ENCODE assay signal across 21 mouse cellular contexts in the genomic region with DNA sequence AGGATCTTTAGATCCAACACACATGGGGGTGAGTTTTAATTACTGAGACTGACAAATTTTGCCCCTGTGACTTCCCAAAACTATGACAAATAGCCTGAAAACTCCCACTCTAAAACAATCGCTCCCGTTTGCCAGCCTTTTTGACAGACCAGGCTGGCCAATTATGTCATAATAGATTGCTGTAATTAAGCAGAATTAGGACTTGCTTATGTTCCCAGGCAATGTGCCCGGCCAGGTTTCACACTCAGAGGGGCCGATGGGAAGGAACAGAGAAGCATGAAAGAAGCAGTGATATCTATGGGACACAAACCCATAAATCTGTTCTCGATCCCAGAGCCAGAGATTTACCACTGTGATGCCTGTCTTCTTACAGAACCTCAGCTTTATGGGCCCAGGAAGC.
A peak's percentile ranks its signal among the peaks of the same experiment; 100 is the strongest.
DNase-seq lines count a peak whose midpoint lies in the region; ATAC-seq lines count a peak whose summit lies in the region.
"Had no signal": no experiment of that assay in that cellular context is flagged by ENCODE, and none has a peak within 500 bp of the region (broad histone marks: within the 10 kb centered on the region; RNA-seq: fewer than 3 reads in every experiment).

No protein-coding gene starts in this region.

- H3K4me2 ChIP-seq in forebrain, embryonic 16.5 days (ENCODE audit: low read length) = no peak overlapping the region
- no peak overlapping the region for H3K4me2 ChIP-seq in forebrain, embryonic 12.5 days
- H3K4me2 ChIP-seq in kidney, embryonic 15.5 days = peak overlapping the region; percentile 19; the same call in 1 of the 2 replicates
- H3K4me2 ChIP-seq: limb, embryonic 13.5 days; neural tube, embryonic 12.5 days had no signal

- peak; percentile 65 for ATAC-seq in forebrain, embryonic 16.5 days
- ATAC-seq in forebrain, embryonic 12.5 days (ENCODE audit: low FRiP score) = no peak
- ATAC-seq in kidney, embryonic 15.5 days (replicated peaks; ENCODE audit: low FRiP score) = no peak

- no peak overlapping the region for H3K27ac ChIP-seq in forebrain, embryonic 16.5 days (ENCODE audit: low read length)
- H3K27ac ChIP-seq in forebrain, embryonic 12.5 days = no peak overlapping the region
- H3K27ac ChIP-seq in kidney, embryonic 15.5 days = no peak overlapping the region
- H3K27ac ChIP-seq: heart, embryonic 10.5 days; limb, embryonic 13.5 days; midbrain, embryonic 10.5 days; neural tube, embryonic 12.5 days had no signal

- no peak overlapping the region for H3K9ac ChIP-seq in forebrain, embryonic 16.5 days (replicated peaks; ENCODE audit: low read depth, low read length)
- H3K9ac ChIP-seq in forebrain, embryonic 12.5 days = no peak overlapping the region
- H3K9ac ChIP-seq in kidney, embryonic 15.5 days = no peak overlapping the region
- H3K9ac ChIP-seq: limb, embryonic 13.5 days; liver, embryonic 12.5 days; neural tube, embryonic 12.5 days had no signal

- DNase-seq in kidney, postnatal 25 days = no peak
- DNase-seq in retina, postnatal 1 day = peak; percentile 24
- no peak for DNase-seq in retina, embryonic 14.5 days (ENCODE audit: low spot score)
- DNase-seq in right cerebral cortex, postnatal 25 days = no peak
- DNase-seq: adrenal gland, postnatal 14 days; cerebellum, adult 9-10 months; gastrocnemius, postnatal 36 days; kidney, adult 9 months; layer of hippocampus, adult 9-11 months; lung, adult 18-20 months; lung, postnatal 10 days; thymus, adult 18-20 months; thymus, postnatal 36 days had no signal

- no peaks in the 10 kb centered on the region for H3K9me3 ChIP-seq in forebrain, embryonic 16.5 days (ENCODE audit: control insufficient read depth, low read length)
- H3K9me3 ChIP-seq in forebrain, embryonic 12.5 days = no peaks in the 10 kb centered on the region
- no peaks in the 10 kb centered on the region for H3K9me3 ChIP-seq in kidney, embryonic 15.5 days (replicated peaks)
- H3K9me3 ChIP-seq: heart, embryonic 10.5 days; limb, embryonic 13.5 days; liver, embryonic 12.5 days; midbrain, embryonic 10.5 days; neural tube, embryonic 12.5 days had no signal

- peaks cover 13% of the 10 kb centered on the region for H3K4me1 ChIP-seq in forebrain, embryonic 16.5 days (replicated peaks; ENCODE audit: control insufficient read depth, insufficient read depth, low read length)
- peaks cover 11% of the 10 kb centered on the region for H3K4me1 ChIP-seq in forebrain, embryonic 12.5 days
- H3K4me1 ChIP-seq in kidney, embryonic 15.5 days = peaks cover 17% of the 10 kb centered on the region

- no peaks in the 10 kb centered on the region for H3K27me3 ChIP-seq in forebrain, embryonic 16.5 days (replicated peaks; ENCODE audit: control insufficient read depth, insufficient read depth, low read length)
- no peaks in the 10 kb centered on the region for H3K27me3 ChIP-seq in forebrain, embryonic 12.5 days
- no peaks in the 10 kb centered on the region for H3K27me3 ChIP-seq in kidney, embryonic 15.5 days
- H3K27me3 ChIP-seq: limb, embryonic 13.5 days; liver, embryonic 12.5 days; neural tube, embryonic 12.5 days had no signal

- no peak overlapping the region for H3K4me3 ChIP-seq in forebrain, embryonic 16.5 days (replicated peaks; ENCODE audit: low read length)
- H3K4me3 ChIP-seq in forebrain, embryonic 12.5 days (replicated peaks) = no peak overlapping the region
- H3K4me3 ChIP-seq in kidney, embryonic 15.5 days (replicated peaks) = no peak overlapping the region
- H3K4me3 ChIP-seq: heart, embryonic 10.5 days; limb, embryonic 13.5 days; liver, embryonic 12.5 days; midbrain, embryonic 10.5 days; neural tube, embryonic 12.5 days had no signal

- no peaks in the 10 kb centered on the region for H3K36me3 ChIP-seq in forebrain, embryonic 16.5 days (ENCODE audit: control insufficient read depth, insufficient read depth)
- no peaks in the 10 kb centered on the region for H3K36me3 ChIP-seq in forebrain, embryonic 12.5 days (replicated peaks)
- H3K36me3 ChIP-seq in kidney, embryonic 15.5 days = no peaks in the 10 kb centered on the region
- H3K36me3 ChIP-seq: heart, embryonic 10.5 days; limb, embryonic 13.5 days; liver, embryonic 12.5 days; midbrain, embryonic 10.5 days; neural tube, embryonic 12.5 days had no signal

- 29% methylated on average over 5 of the region's 5 CpGs for WGBS in forebrain, embryonic 16.5 days
- 57% methylated on average over 5 of the region's 5 CpGs for whole genome bisulfite sequencing in forebrain, embryonic 12.5 days
- 15% methylated on average over 5 of the region's 5 CpGs for WGBS in kidney, embryonic 15.5 days
